Mouse (Mus musculus) left cerebral cortex, postnatal 10 days (tissue): Measurements from ENCODE around the gene Hyal3. TPM values are rescaled to one million over a fixed set of nuclear protein-coding genes. Genes with fewer than 3 reads are reported as not detected.
A peak's percentile ranks its signal among the peaks of the same experiment; 100 is the strongest.
"Not testable (repeated sequence)": the region's sequence is repeated elsewhere in the genome, so short reads cannot be mapped to it uniquely, and the experiment has no call there.

Experiments used
- DNase-seq, 2 experiments: peaks; one replicate each; pipeline ENCODE4 v3.0.0; 2021 to 2022; ENCODE audit warnings: low spot score in 2 of 2, mixed read lengths in 1 of 2; ENCODE audit errors: extremely low spot score in 1 of 2
- intact Hi-C: fragments of 180-260 bp; cut with DNase I; formaldehyde crosslinking; loops from one replicate; pipeline ENCODE4 v1.15.1; 2025
- total RNA-seq, 2 experiments: library from RNA; stranded (reverse); gene quantifications; 2 replicates each; pipeline ENCODE4 v1.2.3; 2021

Gene Hyal3
- total RNA-seq, 2 experiments from 2014 or later, result 0.99 to 1.4 TPM

GRCm38 (mm10) chr9:107548820-107549219 is 31.8 kb upstream of the Hyal3 start:
- intact Hi-C loops, result no loop called here
- no peak for DNase-seq

DNA sequence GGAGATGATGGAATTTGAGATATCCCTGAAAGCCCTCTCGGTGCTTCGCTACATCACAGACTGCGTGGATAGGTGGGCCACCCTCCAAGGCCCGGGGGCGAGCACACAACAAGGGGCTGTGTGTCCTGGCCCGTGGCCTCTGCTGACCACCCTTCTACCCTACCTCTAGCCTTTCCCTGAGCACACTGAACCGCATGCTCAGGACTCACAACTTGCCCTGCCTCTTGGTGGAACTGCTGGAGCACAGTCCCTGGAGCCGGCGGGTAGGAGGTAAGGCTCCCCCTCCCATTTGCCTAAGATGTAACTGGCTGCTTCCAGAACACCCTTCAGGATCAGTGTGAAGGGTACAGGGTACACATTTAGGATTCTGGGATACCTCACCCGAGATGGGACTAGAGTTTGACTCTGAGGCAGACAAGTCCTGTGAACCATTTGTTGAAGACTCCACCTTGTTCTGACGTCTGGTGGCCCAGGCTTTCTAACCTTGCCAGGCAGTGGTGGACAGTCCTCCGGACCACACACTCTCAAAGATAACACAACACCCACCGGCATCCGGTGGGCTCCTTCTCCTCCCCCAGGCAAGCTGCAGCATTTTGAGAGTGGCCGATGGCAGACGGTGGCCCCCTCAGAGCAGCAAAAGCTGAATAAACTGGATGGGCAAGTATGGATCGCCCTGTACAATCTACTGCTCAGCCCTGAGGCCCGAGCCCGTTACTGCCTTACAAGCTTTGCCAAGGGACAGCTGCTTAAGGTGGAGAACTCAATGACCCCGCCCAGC is 31.1 kb upstream of the Hyal3 start:
- intact Hi-C loops, result no loop called here

GRCm38 (mm10) chr9:107550491-107551116 is 30.0 kb upstream of the Hyal3 start:
- no peak for DNase-seq
- intact Hi-C loops, result no loop called here

More for the DNA sequence above, 31.1 kb upstream of the Hyal3 start:
- DNase-seq, result no peak

DNA sequence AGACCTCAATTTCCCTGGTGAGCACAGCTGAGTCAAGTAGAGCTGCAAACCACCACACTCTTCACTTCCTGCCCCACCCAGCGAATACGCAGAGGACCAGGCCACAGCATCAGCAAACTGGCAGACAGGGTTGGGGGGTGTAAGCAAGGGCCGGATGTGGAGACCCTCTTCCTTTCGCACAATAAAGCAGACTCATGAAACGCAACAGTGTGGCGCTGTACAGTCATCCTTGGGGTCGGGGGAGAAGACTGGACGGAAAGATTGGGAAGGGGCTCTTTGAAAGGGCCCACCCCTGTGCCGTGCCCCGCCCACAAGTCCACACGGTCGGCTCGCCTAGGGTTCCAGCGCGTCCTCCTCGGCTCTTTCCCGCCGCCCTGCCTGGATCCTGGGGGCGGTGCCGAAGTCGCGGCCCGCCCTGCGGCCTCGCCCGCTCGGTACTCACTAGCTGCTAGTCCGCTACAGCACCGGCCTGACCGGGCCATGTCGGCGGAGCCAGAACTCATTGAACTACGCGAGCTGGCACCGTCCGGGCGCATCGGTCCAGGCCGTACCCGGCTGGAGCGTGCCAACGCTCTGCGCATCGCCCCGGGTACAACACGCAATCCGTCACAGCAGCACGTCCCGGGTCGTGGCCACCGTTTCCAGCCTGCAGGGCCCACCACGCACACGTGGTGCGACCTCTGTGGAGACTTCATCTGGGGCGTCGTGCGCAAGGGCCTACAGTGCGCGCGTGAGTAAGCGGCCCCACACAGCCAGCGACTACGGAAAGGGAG is 29.3 kb upstream of the Hyal3 start, which contains the start of gene Rassf1:
Rassf1 (plus strand) TSS at position 439 of the 773 bp plus-strand sequence.
- DNase-seq, result peak in 1 of 2 experiments; percentile 73
- intact Hi-C loops, result no loop called here

- intact Hi-C loops, result no loop called here
Measured at GRCm38 (mm10) chr9:107551890-107552355, 28.7 kb upstream of the Hyal3 start.

GRCm38 (mm10) chr9:107552690-107553393 is 27.8 kb upstream of the Hyal3 start:
- no peak for DNase-seq
- intact Hi-C loops, result no loop called here

More at GRCm38 (mm10) chr9:107551890-107552355, 28.7 kb upstream of the Hyal3 start:
- DNase-seq, result no peak

DNA sequence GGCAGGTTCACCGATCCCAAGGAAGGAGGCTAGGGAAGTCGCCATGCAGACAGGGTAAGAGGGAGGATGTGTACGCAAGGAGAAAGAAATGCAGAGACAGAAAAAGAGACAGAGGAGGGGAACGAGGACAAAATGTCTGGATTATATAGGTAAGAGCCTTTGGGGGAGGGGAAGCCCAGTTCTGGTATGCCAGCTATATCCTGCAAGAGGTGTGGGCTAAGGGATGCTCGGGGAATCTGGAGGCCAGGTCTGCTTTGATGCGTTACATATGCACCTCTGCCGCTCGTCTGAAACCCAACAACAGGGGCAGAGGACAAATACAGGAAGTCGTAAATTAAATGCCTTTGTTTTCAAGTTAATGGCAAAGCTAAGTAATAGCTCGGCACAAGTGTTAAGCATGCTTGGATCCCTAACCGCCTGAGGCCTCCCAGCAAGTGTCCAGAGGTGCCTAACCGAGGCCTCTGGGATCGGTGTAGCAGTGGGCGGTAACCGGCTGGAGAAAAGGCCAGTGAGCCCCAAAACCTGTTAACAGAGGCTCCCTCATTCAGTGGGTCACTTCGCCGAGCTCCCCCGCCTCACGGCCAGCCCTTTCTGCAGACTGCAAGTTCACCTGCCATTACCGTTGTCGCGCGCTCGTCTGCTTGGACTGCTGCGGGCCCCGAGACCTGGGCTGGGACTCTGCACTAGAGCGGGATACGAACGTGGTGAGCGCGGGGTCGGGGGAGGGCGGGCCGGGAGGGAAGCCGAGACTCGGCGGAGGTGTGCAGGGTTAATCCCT is 26.9 kb upstream of the Hyal3 start:
- intact Hi-C loops, result no loop called here
- DNase-seq, result peak in 1 of 2 experiments; percentile 59

- peak; percentile 92 to 96 for DNase-seq
- intact Hi-C loops, result no loop called here
Measured at GRCm38 (mm10) chr9:107554319-107554825, 26.2 kb upstream of the Hyal3 start.

DNA sequence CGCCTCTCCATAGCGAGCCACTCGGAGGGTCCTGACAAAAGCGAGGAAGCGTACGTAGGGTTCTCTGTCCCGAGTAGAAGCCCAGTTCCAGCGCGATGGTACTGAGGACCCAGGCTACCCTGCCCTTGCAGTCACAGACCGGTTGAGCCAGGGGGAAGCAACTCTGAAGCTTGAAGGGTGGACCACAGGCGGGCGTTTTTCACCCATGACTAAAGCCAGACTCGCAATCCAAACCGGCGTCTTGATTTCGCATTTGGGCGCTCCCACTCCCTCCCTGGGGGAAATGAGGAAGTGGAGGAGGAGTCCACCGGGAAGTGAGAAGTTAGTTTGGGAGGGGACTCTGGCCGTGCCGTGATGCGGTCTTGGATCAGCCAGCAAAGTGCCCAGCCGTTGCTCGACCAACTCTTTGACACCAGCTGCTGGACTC is 25.6 kb upstream of the Hyal3 start:
- DNase-seq, result peak in 1 of 2 experiments; percentile 75
- intact Hi-C loops, result no loop called here

- DNase-seq, result no peak
- intact Hi-C loops, result no loop called here
Measured at GRCm38 (mm10) chr9:107555701-107556100, 24.9 kb upstream of the Hyal3 start.

DNA sequence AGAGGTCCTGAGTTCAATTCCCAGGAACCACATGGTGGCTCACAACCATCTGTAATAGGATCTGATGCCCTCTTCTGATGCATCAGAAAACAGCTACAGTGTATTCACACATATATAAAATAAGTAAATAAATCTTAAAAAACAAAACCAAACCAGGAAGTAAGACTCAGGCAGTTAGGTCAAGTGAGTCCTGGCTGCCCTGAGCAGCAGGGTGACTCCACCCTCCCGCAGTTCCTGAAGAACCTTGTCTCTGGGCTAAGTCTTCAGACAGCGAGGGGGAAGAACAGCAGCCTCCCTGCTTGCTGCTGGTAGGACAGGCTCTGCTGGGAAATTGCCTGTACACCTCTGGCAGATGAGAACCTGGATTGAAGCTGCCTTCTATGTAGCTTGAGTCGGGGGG is 24.3 kb upstream of the Hyal3 start:
- DNase-seq, result no peak
- intact Hi-C loops, result no loop called here

- peak; percentile 95 to 96 for DNase-seq
- intact Hi-C loops, result no loop called here
Measured at GRCm38 (mm10) chr9:107563029-107563581, 17.5 kb upstream of the Hyal3 start, which contains the start of gene Tusc2. Gene Tusc2, plus strand, starts transcription at chr9:107563255.

- DNase-seq, intact Hi-C loops: not testable (repeated sequence)
Measured at GRCm38 (mm10) chr9:107565556-107565955, 15.1 kb upstream of the Hyal3 start.

DNA sequence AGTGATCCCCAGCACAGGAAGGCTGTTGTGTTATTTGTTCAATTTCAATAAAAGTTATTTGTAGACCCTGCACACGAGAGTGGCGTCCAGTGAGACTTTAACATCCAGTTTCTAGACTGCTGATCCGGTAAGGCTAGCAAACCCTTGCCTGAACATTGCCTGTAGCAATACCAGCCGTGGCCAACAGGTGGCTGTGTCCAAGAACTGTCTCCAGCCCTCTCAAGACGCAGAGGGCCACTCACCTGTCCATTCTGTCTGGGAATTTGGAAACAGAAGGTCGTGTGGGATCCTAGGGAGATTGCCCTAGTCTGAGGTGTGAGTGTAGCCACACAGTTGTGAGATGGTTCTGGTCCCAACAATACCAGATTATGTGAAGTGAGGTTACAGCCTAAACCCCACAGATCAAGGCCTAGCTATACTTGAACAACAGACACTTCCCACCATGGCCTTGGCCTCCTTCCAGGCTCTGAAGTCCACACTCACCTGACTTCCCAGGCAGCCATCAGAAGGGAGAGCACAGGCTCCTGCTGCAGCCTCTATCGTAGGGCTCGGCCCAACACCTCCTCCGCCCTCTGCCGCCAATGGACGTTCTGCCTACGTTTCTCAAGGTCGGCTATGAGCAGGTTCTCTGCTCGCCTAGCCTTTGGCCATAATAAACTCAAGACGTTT is 14.4 kb upstream of the Hyal3 start:
- DNase-seq, result peak; percentile 65 to 89
- intact Hi-C loops, result no loop called here

DNA sequence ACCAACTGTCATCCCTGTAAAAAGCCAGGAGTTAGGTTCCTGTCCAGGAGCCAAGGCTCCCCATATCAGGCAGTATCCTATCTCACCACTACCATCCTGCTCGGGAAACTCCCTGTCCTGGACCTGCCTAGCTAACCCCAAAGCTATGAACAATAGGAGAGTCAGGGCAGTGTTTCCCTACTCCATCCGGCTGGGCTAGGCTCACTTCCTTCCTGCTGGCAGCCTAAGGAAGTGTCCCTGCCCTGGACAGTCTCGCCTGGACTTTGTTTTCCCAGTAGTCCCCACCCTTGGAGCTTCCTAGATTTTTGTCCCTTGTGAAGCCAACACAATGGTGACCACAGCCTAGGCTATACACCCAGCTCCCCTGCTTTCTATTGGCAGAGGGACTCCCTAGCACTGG is 13.8 kb upstream of the Hyal3 start:
- intact Hi-C loops, result no loop called here

DNA sequence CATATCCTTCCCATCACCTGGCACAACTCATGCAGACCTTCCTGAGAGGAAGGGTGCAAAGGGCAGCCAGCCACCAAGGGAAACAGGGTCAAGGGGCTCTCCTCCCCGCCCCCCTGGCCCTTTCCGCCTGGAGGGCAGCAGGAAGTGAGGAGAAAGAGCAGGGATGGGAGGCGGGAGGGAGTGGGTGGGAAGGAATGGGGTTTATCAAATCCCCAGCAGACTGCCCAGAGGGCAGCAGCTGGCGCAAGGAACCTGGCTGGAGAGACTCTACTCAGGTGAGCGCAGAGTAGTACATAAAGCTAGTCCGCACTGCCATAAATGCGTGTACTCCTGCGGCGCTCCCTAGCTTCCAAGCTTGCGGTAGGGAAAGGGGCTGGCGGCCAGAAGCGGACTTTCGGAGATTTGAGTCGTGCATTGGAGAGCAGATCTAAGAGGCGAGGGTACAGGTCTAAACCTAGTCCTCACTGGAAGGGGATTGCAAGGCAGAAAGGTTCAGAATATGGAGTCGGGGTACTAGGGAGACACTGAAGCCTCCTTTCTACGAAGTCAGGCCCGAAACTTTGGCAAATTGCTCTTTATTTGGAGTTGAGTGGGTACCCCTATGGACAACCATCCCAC is 12.8 kb upstream of the Hyal3 start, which contains the start of gene Hyal2:
Hyal2 (plus strand) TSS at position 244 of the 618 bp plus-strand sequence.
- peak in 1 of 2 experiments; percentile 73 for DNase-seq
- intact Hi-C loops, result no loop called here

More for the DNA sequence above, 13.8 kb upstream of the Hyal3 start:
- peak in 1 of 2 experiments; percentile 74 for DNase-seq
